Mouse (Mus musculus) lung, adult 2 months (tissue): ENCODE data around the gene Hexim2.

ENCODE experiments used
- CTCF ChIP-seq: fragments of 200-500 bp; IDR thresholded peaks from 2 replicates; pipeline ENCODE4 v1.5.1; 2011; ENCODE audit warnings: mild to moderate bottlenecking, low read length, control low read depth; ENCODE audit not compliant: insufficient read depth
- POLR2A ChIP-seq: fragments of 200-500 bp; IDR thresholded peaks from 2 replicates; pipeline ENCODE4 v1.6.1; 2011; ENCODE audit warnings: low read depth, mild to moderate bottlenecking, control low read depth, low read length, borderline replicate concordance; ENCODE audit errors: extremely low read depth

- TF ChIP-seq CTCF: no peak
- TF ChIP-seq POLR2A: no peak
These were observed 38.5 kb downstream of the Hexim2 start, which contains the start of gene Fmnl1 for GRCm38 (mm10) chr11:103170494-103171285.
